In the genomic region with DNA sequence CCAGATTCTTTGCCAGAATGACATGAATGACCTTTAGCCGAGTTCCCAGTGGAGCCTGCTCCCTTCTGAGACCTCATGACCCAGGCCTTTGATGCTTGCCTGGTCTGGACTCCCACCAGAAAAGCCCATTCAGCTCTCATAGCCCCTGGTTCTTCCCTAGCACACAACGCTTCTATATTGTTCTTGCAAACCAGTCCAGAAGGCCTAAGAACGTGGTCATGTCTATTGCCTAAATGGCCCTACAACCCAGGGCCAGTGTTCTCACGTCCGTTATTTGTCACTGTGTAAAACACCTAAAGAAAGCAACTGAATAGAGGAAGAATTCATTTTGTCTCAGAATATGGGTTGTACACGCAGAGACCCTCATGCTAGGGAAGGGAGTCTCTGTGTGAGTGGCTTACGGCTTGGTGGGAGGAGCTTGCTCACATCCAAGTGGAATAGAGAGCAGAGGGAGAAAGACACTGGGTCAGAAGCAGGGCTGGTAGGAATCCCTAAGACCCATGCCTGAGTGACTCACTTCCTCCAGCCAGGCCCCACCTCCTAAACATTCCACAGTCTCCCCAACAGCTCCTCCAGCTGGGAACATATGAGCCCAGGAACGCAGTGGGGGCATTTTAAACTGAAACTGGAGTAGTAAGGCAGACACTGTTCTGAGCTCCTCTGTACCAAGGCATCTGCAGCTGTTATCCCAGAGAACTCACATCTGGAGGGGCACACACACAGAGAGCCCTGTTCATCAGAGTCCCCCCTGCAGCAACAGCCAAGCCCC, we compare ENCODE assay signal across 9 mouse cellular contexts.
A peak's percentile ranks its signal among the peaks of the same experiment; 100 is the strongest.
DNase-seq lines count a peak whose midpoint lies in the region; ATAC-seq lines count a peak whose summit lies in the region.
"Had no signal": no experiment of that assay in that cellular context is flagged by ENCODE, and none has a peak within 500 bp of the region (broad histone marks: within the 10 kb centered on the region; RNA-seq: fewer than 3 reads in every experiment).

No protein-coding gene starts in this region.

- ATAC-seq in limb, embryonic 15.5 days (ENCODE audit: insufficient number of reproducible peaks, low FRiP score, low TSS enrichment, low read depth) = peak; percentile 84

- no peak overlapping the region for H3K9ac ChIP-seq in limb, embryonic 15.5 days
- H3K9ac ChIP-seq: neural tube, embryonic 12.5 days had no signal

- no peaks in the 10 kb centered on the region for H3K36me3 ChIP-seq in limb, embryonic 15.5 days
- H3K36me3 ChIP-seq: neural tube, embryonic 12.5 days had no signal

- peak; percentile 19 to 52 for DNase-seq in adrenal gland, adult (ENCODE audit: inconsistent age in 2 of 2, low spot score in 1 of 2)
- DNase-seq in adrenal gland, adult 8-10 months = no peak
- peak; percentile 49 for DNase-seq in embryo, embryonic 10 days (ENCODE audit: low spot score)
- peak; percentile 71 to 72 for DNase-seq in heart, postnatal 10 days
- DNase-seq in natural killer cell, adult 2 months (ENCODE audit: low spot score in 2 of 2) = no peak
- DNase-seq in B cell, adult 2 months = no peak
- no peak for DNase-seq in thymus, postnatal 14 days

- H3K4me3 ChIP-seq in limb, embryonic 15.5 days = no peak overlapping the region
- H3K4me3 ChIP-seq: neural tube, embryonic 12.5 days had no signal

- no peaks in the 10 kb centered on the region for H3K9me3 ChIP-seq in limb, embryonic 15.5 days
- H3K9me3 ChIP-seq: neural tube, embryonic 12.5 days had no signal

- peak overlapping the region; percentile 17; the same call in 1 of the 2 replicates for H3K4me2 ChIP-seq in limb, embryonic 15.5 days
- H3K4me2 ChIP-seq: neural tube, embryonic 12.5 days had no signal

- H3K27me3 ChIP-seq in limb, embryonic 15.5 days = no peaks in the 10 kb centered on the region
- H3K27me3 ChIP-seq: neural tube, embryonic 12.5 days had no signal

- peaks cover 35% of the 10 kb centered on the region for H3K4me1 ChIP-seq in limb, embryonic 15.5 days

- intact Hi-C loops in heart, postnatal 10 days (cut with DNase I) = loop anchor here (5.0 kb wide), 1 partner anchor 58 kb away; no protein-coding TSS in a partner anchor

- peak overlapping the region; percentile 85 for H3K27ac ChIP-seq in limb, embryonic 15.5 days
- H3K27ac ChIP-seq: neural tube, embryonic 12.5 days had no signal

- WGBS in limb, embryonic 15.5 days = 37% methylated on average over 8 of the region's 8 CpGs

Comparison
In these comparisons a context has a peak if more than half of its experiments do, and no peak if none do; other contexts are left out.
1. DNase-seq: peak in adrenal gland, adult (2 of 2), embryo, embryonic 10 days (single experiment) and heart, postnatal 10 days (2 of 2); none in adrenal gland, adult 8-10 months (single experiment), natural killer cell, adult 2 months (0 of 2), B cell, adult 2 months (0 of 2) and thymus, postnatal 14 days (single experiment).